Mouse (Mus musculus) forebrain, embryonic 15.5 days (tissue): ENCODE results near the gene Zbtb9. TPM values are rescaled to one million over a fixed set of nuclear protein-coding genes. Genes with fewer than 3 reads are reported as not detected.

ENCODE experiments used
- ATAC-seq: fragments of 200-750 bp; cut with Nextera tagmentation; replicated peaks from 2 replicates; pipeline ENCODE4 v1.8.0; 2017; ENCODE audit warnings: mild to moderate bottlenecking, moderate TSS enrichment, moderate library complexity
- H3K27ac ChIP-seq: fragments of 300-500 bp; sonication (generic); replicated peaks from 2 replicates; pipeline ENCODE4 v1.5.1; 2015; ENCODE audit warnings: mild to moderate bottlenecking, inconsistent platforms
- H3K27me3 ChIP-seq: fragments of 300-500 bp; sonication (generic); 2 replicates; pipeline ENCODE4 v1.6.1; 2015; ENCODE audit warnings: inconsistent platforms
- H3K36me3 ChIP-seq: fragments of 300-500 bp; sonication (generic); 2 replicates; pipeline ENCODE4 v1.6.1; 2015; ENCODE audit warnings: mild to moderate bottlenecking, inconsistent platforms
- H3K4me1 ChIP-seq: fragments of 300-500 bp; sonication (generic); 2 replicates; pipeline ENCODE4 v1.6.1; 2015; ENCODE audit warnings: inconsistent platforms
- H3K4me2 ChIP-seq: fragments of 300-500 bp; sonication (generic); replicated peaks from 2 replicates; pipeline ENCODE4 v1.6.1; 2015; ENCODE audit warnings: mild to moderate bottlenecking, inconsistent platforms
- H3K4me3 ChIP-seq: fragments of 300-500 bp; sonication (generic); 2 replicates; pipeline ENCODE4 v1.5.1; 2015; ENCODE audit warnings: mild to moderate bottlenecking, inconsistent platforms
- H3K9ac ChIP-seq: fragments of 300-500 bp; sonication (generic); replicated peaks from 2 replicates; pipeline ENCODE4 v1.6.1; 2015; ENCODE audit warnings: mild to moderate bottlenecking, inconsistent platforms
- H3K9me3 ChIP-seq: fragments of 300-500 bp; sonication (generic); 2 replicates; pipeline ENCODE4 v1.6.1; 2016; ENCODE audit warnings: inconsistent platforms
- WGBS: fragments of 180-500 bp; shearing (Covaris S2); methylation state at CpG from one replicate; pipeline ENCODE4 v1.1.7; 2015; ENCODE audit warnings: mixed read lengths; 5-methylcytosine and 5-hydroxymethylcytosine counted together
- polyA plus RNA-seq: library from polyadenylated mRNA; unstranded; fragments of >200 nt; fragmentation: Nextera tagmentation; extraction: Ambion mirVana; gene quantifications from 2 replicates; pipeline ENCODE4 v1.2.1, GENCODE M21; 2015

Gene Zbtb9
- polyA plus RNA-seq, 1 experiment from 2014 or later: 17.2 TPM

- Histone ChIP-seq H3K4me1 (0 out of 2 replicates have a peak, but pooled peaks cover 4% of the 10 kb centered on the region), H3K27me3 (no peaks in the 10 kb centered on the region), H3K27ac (no peak overlapping the region), H3K36me3 (peaks cover 18% of the 10 kb centered on the region), H3K9me3 (no peaks in the 10 kb centered on the region), H3K4me3 (no peak overlapping the region), H3K9ac (no peak overlapping the region), H3K4me2 (no peak overlapping the region)
- ATAC-seq: no peak
- 99% methylated on average over 4 of the region's 4 CpGs for WGBS
Measured at GRCm38 (mm10) chr17:26983382-26983781, 10.4 kb downstream of the Zbtb9 start.

GRCm38 (mm10) chr17:26985503-26986179, 12.7 kb downstream of the Zbtb9 start:
- H3K9ac ChIP-seq: no peak overlapping the region
- H3K4me3 ChIP-seq: no peak overlapping the region
- H3K27me3 ChIP-seq: no peaks in the 10 kb centered on the region
- no peaks in the 10 kb centered on the region for H3K4me1 ChIP-seq
- 89% methylated on average over 10 of the region's 10 CpGs for WGBS
- peaks cover 5% of the 10 kb centered on the region for H3K36me3 ChIP-seq
- ATAC-seq: no peak
- no peaks in the 10 kb centered on the region for H3K9me3 ChIP-seq
- H3K27ac ChIP-seq: no peak overlapping the region
- H3K4me2 ChIP-seq: no peak overlapping the region

GRCm38 (mm10) chr17:26990521-26990920, 17.6 kb downstream of the Zbtb9 start:
- Histone ChIP-seq H3K9ac (no peak overlapping the region), H3K27me3 (no peaks in the 10 kb centered on the region), H3K27ac (no peak overlapping the region), H3K9me3 (no peaks in the 10 kb centered on the region), H3K36me3 (no peaks in the 10 kb centered on the region), H3K4me3 (no peak overlapping the region), H3K4me1 (no peaks in the 10 kb centered on the region), H3K4me2 (no peak overlapping the region)
- no peak for ATAC-seq

- Histone ChIP-seq H3K4me1 (no peaks in the 10 kb centered on the region), H3K27me3 (no peaks in the 10 kb centered on the region), H3K9ac (no peak overlapping the region), H3K4me2 (no peak overlapping the region), H3K9me3 (no peaks in the 10 kb centered on the region), H3K4me3 (no peak overlapping the region), H3K36me3 (no peaks in the 10 kb centered on the region), H3K27ac (no peak overlapping the region)
- no peak for ATAC-seq
- WGBS: 69% methylated on average over 14 of the region's 14 CpGs
Measured at GRCm38 (mm10) chr17:26994410-26994809, 21.4 kb downstream of the Zbtb9 start.

GRCm38 (mm10) chr17:26995006-26995405, 22.0 kb downstream of the Zbtb9 start:
- WGBS: 84% methylated on average over 6 of the region's 6 CpGs
- Histone ChIP-seq H3K9me3 (no peaks in the 10 kb centered on the region), H3K4me3 (no peak overlapping the region), H3K4me1 (no peaks in the 10 kb centered on the region), H3K27ac (no peak overlapping the region), H3K4me2 (no peak overlapping the region), H3K36me3 (no peaks in the 10 kb centered on the region), H3K27me3 (no peaks in the 10 kb centered on the region), H3K9ac (no peak overlapping the region)
- ATAC-seq: no peak

GRCm38 (mm10) chr17:26995562-26995961, 22.6 kb downstream of the Zbtb9 start:
- Histone ChIP-seq H3K4me3 (no peak overlapping the region), H3K9me3 (no peaks in the 10 kb centered on the region), H3K36me3 (no peaks in the 10 kb centered on the region), H3K4me2 (no peak overlapping the region), H3K27ac (no peak overlapping the region), H3K4me1 (no peaks in the 10 kb centered on the region), H3K9ac (no peak overlapping the region), H3K27me3 (no peaks in the 10 kb centered on the region)
- ATAC-seq: no peak
- 76% methylated on average over 8 of the region's 8 CpGs for WGBS

- Histone ChIP-seq H3K9me3 (no peaks in the 10 kb centered on the region), H3K27me3 (no peaks in the 10 kb centered on the region), H3K9ac (no peak overlapping the region), H3K36me3 (no peaks in the 10 kb centered on the region), H3K27ac (no peak overlapping the region), H3K4me3 (no peak overlapping the region), H3K4me1 (no peaks in the 10 kb centered on the region), H3K4me2 (no peak overlapping the region)
- ATAC-seq: no peak
- 82% methylated on average over 4 of the region's 4 CpGs for WGBS
Measured at GRCm38 (mm10) chr17:26997661-26998060, 24.7 kb downstream of the Zbtb9 start.

- no peaks in the 10 kb centered on the region for H3K4me1 ChIP-seq
- ATAC-seq: no peak
- no peak overlapping the region for H3K27ac ChIP-seq
- no peak overlapping the region for H3K4me2 ChIP-seq
- no peak overlapping the region for H3K4me3 ChIP-seq
- H3K36me3 ChIP-seq: no peaks in the 10 kb centered on the region
- no peak overlapping the region for H3K9ac ChIP-seq
- H3K9me3 ChIP-seq: no peaks in the 10 kb centered on the region
- WGBS: 93% methylated on average over 15 of the region's 15 CpGs
- no peaks in the 10 kb centered on the region for H3K27me3 ChIP-seq
Measured at GRCm38 (mm10) chr17:26998283-26998682, 25.3 kb downstream of the Zbtb9 start.

GRCm38 (mm10) chr17:26999996-27000395, 27.0 kb downstream of the Zbtb9 start:
- H3K9ac ChIP-seq: no peak overlapping the region
- 84% methylated on average over 12 of the region's 12 CpGs for WGBS
- no peaks in the 10 kb centered on the region for H3K9me3 ChIP-seq
- H3K36me3 ChIP-seq: no peaks in the 10 kb centered on the region
- H3K4me3 ChIP-seq: no peak overlapping the region
- ATAC-seq: no peak
- H3K4me2 ChIP-seq: no peak overlapping the region
- no peaks in the 10 kb centered on the region for H3K4me1 ChIP-seq
- H3K27ac ChIP-seq: no peak overlapping the region
- H3K27me3 ChIP-seq: no peaks in the 10 kb centered on the region

GRCm38 (mm10) chr17:27001151-27001550, 28.2 kb downstream of the Zbtb9 start:
- Histone ChIP-seq H3K27me3 (no peaks in the 10 kb centered on the region), H3K4me3 (no peak overlapping the region), H3K36me3 (no peaks in the 10 kb centered on the region), H3K27ac (no peak overlapping the region), H3K4me2 (no peak overlapping the region), H3K4me1 (no peaks in the 10 kb centered on the region), H3K9me3 (no peaks in the 10 kb centered on the region), H3K9ac (no peak overlapping the region)
- WGBS: 76% methylated on average over 7 of the region's 7 CpGs
- no peak for ATAC-seq

GRCm38 (mm10) chr17:27001889-27002288, 28.9 kb downstream of the Zbtb9 start:
- no peak overlapping the region for H3K27ac ChIP-seq
- no peaks in the 10 kb centered on the region for H3K36me3 ChIP-seq
- H3K9ac ChIP-seq: no peak overlapping the region
- WGBS: 41% methylated on average over 6 of the region's 6 CpGs
- no peaks in the 10 kb centered on the region for H3K9me3 ChIP-seq
- H3K27me3 ChIP-seq: no peaks in the 10 kb centered on the region
- no peak for ATAC-seq
- H3K4me3 ChIP-seq: no peak overlapping the region
- no peak overlapping the region for H3K4me2 ChIP-seq
- no peaks in the 10 kb centered on the region for H3K4me1 ChIP-seq

- no peak overlapping the region for H3K4me2 ChIP-seq
- 41% methylated on average over 9 of the region's 9 CpGs for WGBS
- no peaks in the 10 kb centered on the region for H3K4me1 ChIP-seq
- H3K9me3 ChIP-seq: no peaks in the 10 kb centered on the region
- no peak overlapping the region for H3K9ac ChIP-seq
- H3K27me3 ChIP-seq: no peaks in the 10 kb centered on the region
- H3K36me3 ChIP-seq: no peaks in the 10 kb centered on the region
- ATAC-seq: no peak
- no peak overlapping the region for H3K27ac ChIP-seq
- H3K4me3 ChIP-seq: no peak overlapping the region
Measured at GRCm38 (mm10) chr17:27004431-27004830, 31.5 kb downstream of the Zbtb9 start.

GRCm38 (mm10) chr17:27004903-27005485, 32.0 kb downstream of the Zbtb9 start:
- Histone ChIP-seq H3K36me3 (no peaks in the 10 kb centered on the region), H3K9me3 (no peaks in the 10 kb centered on the region), H3K27ac (no peak overlapping the region), H3K4me2 (no peak overlapping the region), H3K4me3 (no peak overlapping the region), H3K4me1 (no peaks in the 10 kb centered on the region), H3K27me3 (no peaks in the 10 kb centered on the region), H3K9ac (no peak overlapping the region)
- WGBS: 49% methylated on average over 19 of the region's 19 CpGs
- no peak for ATAC-seq
